Mouse (Mus musculus) cerebellum, adult 11 months (tissue): ENCODE data around the gene Dnah2.

Source experiments
- DNase-seq: peaks from one replicate; pipeline ENCODE4 v3.0.0; 2022

Dnah2 gene

DNA sequence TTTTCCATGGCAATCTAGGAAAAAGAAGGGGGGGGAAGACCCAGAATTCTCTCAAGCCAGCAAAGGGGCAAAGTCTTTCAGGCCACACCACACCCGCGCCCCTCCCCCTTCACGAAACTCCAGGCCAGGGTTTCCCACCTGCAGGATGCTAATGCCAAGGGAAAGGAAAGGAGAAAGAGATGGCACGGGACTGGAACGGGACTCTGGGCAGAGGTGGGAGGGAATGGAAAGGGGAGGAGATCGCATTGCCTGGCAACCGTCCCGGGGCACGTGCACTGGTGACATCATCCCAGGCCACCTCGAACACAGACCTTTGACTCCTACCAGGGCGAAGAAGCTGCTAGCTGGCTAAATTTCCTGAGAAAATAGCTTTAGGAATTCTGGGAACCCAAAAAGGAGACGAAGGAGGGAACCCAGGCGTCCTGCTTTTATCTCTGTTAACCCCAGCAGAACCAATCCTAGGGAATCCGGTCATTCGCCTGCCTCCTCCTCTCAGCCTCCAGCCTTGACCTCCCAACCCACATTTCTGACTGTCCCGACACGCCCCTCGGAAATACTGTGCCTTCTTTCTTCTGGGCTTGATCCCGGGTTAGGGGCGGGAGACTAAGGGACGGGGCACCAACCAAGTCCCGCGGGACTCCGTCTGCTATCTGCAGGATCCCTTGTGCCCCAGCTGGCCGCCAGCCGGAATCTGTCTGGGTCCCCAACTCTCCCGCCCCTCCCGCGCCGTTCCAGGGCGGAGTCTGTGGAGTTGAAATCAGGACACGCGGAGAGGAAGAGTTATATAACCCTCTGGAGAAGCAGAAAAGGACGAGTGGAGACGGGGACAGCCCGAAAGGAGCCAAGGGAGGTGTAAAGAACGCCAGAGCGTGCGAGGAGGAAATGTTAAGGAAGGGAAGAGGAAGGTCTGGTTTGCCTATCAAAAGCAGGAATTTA lies 131.2 kb downstream of the Dnah2 start:
- peak; percentile 96 for DNase-seq

DNA sequence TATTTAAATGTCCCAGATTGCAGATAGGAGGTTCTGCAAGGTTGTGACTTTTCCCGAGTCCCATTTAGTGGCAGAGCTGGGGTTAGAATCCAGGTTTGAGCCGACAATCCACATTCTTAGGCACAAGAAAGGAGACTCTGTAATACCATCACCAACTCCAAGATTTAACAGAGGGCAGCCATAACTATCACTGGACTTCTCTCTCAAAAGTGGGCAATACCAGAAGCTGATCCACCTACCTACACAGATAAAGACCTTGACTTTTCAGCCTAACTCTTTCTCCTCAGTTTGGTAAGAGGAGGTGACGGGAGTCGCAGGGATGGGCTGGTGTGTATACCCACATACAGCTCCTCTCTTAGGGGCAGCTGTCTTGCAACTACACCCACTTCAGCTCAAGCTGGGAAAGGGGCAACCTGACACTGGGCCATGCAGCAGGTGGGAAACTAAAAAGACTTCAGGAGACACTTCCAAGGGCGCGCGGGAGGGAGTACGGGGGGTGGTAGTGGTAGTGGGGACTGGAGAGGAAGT lies 131.9 kb downstream of the Dnah2 start:
- no peak for DNase-seq

DNA sequence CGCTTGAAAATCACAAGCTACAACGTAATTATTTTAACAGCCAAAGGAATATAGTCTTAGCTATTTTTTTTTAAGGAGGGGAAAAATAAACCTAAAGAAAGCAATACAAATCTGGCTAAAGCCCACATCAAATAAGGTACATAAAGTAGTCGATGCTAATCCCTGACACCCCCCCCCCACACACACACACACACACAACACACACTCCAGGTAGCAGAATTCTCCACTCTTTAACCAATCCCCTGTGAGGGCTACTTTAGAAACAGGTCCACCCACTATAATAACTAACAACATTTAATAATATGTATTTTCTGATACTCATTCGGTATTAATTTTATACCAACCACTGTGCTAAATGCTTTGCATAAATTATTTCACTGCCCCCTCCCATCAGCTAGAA lies 132.4 kb downstream of the Dnah2 start:
- no peak for DNase-seq

DNA sequence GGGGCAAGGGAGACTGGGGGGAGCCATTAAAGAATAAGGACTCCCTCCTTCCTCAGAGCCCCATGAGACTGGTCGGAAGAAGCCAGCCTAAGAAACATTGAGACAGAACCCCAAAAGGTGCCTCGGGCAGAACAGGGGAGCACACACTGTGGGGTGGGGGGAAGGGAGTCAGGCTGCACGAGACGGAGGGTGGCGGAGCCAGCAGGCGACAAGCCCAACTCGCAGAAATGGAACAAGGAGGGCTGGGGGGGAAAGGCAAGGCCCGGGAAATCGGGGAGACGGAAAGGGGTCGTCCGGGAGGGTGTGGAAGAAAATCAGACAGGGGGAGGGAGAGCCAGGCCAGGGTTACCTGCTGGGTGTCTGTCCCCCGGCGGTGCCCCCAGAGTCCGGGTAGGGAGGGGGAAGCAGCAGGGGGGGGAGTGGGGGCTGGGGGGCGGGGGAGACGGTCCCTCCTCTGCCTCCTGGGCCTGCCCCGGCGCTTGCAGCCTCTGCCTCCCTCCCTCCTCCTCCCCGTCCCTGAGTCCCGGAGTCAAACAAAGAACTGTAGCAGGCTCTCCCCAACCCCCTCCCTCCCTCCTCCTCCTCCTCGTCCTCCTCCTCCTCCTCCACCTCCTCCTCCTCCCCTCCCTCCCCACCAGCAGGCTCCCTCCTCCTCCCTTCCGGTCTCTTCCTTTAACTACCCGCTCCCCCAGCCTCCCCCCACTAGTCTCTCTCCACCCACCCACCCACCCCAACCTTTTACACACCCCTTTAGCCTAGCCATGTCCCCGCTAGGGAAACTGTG lies 133.1 kb downstream of the Dnah2 start:
- DNase-seq, result peak; percentile 67

DNA sequence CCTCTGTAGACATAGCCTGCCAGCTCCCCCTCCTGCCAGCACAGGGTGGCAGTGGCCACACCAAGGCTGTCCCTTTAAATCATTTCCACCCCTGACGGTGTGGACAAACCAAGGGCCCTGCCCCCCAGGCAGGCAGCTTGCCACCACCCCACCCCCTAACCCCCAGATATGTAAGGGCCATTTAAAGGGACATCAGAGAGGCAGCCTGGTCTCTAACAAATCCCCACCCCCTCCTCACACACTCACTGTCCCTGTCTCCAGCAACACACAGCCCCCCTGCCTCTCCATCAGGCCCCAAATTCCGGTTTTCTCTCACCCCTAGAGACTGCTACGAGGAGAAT lies 133.6 kb downstream of the Dnah2 start:
- peak; percentile 76 for DNase-seq

DNA sequence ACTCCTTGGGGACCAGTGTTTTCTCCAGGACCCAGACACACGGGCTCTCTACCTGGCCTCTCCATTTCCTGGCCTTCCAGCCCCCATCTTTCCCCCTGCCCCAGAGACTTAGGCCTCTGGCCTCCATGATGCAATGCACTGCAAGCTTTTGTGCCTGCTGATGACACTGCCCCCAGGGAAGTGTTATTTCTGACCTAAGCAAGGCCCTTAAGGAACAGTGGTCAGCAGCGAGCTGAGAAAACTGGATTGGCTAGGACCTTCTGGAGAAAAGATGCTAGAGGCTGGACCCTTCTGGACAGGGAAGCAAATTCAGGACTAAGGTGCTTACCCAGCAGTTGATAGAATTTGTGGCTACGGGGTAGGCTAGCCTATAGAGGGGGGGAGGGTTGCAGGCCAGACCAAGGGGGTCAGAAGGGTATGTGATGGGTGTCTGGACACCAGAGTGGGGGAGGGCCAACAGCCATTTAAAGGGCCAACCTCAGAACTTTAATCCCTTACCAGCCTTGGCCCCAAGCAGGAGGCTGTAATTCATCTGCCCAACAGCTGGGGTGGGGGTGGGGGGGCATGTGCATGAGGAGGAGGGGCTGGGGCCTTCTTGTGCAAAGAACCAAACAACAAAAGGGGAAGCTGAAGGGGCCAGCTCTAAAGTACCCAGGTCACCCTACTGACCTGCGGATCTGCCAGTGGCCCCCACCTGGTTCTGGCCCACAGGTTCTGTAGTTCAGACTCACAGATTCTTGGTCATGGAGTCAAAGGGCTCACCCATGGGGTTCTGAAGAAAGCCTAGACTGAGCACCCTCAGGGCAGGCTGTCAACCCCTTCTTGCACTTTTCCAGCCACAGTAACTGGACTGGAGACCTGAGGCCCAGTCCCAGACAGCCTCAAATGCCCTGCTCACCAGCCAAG lies 134.2 kb downstream of the Dnah2 start:
- peak; percentile 27 for DNase-seq

DNA sequence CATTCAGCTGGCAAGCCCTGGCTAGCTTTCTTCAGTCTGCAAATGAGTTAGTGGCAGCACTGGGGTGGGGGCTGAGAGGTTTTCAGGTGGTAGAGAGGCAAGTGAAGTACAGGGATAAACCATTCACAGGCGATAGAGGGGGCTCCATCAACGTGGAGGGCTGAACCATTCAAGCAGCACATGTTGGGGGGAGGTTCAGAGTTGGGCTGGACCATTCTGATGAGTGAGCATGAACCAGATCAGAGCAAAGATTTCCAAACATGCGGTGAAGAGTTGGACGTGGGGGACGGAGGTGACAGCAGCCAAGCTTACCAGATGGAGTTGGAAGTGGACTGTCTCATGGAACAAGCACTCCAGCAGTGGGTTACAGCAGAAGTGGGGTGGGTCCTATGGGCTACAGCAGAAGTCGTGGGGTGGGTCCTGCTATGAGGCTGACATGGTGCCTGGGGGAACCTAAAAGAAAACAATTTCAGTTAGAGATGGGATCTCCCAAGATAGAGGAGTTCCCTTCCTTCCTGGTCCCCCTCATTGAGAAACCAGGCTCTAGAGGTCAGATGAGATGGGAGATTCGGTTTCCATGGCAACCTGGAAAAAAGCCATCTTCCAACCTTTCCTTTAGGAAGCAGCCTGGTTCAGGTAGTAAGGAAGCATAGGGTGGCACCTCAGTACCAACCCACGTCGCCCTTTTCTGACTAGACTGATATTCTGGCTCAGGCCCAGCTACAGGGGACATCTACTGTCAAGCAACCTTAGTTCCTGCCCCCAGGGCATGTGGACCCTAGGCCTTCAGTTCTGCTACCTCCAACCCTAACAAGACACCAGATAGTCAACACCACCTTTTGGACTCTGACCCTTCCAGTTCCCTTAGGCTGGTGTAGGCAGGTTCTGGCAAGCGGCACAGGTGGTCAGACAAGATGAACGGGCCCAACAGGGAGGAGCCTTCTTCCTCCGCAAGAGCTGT lies 135.4 kb downstream of the Dnah2 start, which contains the start of gene Kdm6b:
Gene Kdm6b, minus strand, starts transcription at position 455 of the 961 bp plus-strand sequence.
- peak; percentile 73 for DNase-seq

DNA sequence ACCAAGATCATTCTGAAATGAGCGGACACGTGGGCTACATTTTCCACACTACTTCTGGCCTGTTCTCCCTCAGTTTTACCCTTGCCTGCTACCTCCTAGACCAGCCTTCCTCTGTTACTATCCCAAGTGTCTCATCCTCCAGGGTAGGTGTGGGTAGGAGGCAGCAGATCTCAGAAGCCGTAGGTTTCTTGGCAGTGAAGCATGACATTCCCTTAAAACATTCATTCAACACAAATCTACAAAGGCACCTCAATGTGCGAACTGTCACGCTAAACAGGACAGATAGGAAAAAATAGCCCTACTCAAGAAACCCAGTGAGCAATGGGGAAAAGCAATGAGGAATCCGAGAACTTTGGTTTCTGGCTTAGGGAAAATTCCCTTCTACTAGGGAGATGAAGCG lies 136.4 kb downstream of the Dnah2 start:
- DNase-seq, result no peak

DNA sequence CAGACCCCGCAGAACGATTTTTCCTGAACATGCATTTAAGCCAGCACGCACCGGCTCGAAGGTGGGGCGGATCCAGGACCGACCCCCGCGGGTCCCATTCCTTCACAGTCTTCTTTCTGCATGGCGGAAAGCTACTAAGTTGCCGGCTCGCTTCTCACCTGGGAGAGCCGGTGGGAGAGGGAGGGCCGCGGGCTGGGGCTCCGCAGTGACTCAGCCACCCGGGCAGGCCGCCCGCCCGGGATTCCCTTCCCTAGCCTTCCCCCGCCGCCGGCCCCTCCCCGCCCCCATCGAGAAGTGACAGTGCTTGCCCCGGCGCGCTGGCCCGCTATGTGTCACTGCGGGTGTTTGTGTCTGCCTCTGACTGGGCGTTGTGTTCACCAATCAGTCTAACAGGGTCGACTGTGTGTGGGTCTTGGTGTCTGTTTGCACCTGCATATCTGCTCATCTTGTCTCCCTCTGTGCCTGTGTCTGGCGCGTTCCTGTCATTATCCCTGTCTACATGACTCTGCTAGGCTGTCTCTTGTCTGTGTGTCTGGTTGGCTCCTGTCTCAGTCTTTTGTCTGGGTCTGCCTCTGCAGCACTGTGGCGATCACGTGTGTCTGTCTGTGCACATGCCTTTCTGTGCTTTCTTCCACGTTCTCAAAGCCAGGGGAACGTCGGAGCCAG lies 137.2 kb downstream of the Dnah2 start:
- peak; percentile 61 for DNase-seq

DNA sequence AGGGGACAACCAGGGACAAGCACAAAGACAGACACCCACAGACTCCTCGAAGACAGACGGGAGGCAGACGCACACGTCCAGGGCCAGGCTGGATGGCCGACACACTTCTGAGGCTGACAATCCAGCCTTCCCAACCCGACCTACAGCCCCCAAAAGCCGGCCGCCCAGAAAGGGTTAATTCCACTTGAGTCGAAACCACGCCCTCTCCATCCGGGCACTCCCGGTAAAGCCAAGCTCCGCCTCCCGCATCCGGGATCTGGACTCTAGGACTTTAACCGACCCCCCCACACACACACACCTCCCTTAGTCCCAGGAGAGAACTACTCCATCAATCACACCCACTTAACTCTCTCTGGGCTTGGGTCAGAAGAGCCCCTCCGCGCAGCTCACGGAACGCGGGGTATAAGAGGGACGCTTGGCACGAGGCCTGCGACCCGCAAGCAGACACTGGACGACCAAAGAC lies 137.8 kb downstream of the Dnah2 start:
- peak; percentile 93 for DNase-seq

DNA sequence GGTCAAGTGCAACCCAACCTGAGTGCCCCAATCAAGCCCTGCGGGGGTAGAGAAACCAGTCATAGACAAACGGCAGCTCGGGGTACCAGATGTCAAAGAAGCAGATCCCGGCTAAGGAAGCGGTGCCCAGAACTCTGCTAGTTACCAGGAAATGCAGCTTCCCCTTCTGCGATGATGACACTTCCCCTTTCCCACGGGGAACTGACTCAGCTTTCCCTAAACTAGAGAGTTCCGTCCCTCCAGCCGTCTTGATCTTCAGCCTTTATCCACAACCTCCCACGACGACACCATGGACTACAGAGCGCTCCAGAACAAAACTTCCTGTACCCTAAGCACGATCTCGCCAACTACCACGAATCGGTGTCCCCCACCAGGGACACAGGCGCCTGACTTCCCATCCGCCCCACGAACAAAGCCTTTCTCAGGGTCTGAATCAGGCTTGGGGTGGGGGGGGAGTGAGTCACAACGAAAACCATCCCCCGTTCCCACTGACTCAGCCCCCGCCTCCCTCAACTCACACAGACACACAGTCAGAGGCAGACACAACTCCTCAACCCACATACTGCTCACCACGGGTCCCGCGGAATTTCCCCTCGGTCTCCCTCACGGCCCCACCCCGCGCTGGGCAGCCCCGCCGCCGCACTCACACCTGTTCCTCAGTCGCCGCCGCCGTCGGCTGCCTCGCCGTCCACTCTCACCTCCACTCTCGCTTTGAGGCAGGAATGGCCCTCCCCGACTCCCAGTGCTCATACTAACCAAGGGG lies 138.4 kb downstream of the Dnah2 start:
- DNase-seq, result no peak

DNA sequence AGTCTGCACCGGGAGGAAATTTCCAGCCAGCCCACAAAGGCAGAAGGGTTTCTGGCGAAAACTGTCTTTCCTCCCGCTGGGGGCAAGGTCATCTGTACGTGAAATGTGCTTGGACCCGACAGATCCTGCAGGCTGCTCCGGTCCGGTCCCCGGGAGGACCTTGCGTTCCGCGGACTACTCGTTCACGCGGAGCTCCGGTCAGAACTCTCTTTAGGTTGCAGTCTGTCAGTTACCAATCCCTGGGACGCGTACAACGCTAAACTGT lies 138.9 kb downstream of the Dnah2 start:
- no peak for DNase-seq

DNA sequence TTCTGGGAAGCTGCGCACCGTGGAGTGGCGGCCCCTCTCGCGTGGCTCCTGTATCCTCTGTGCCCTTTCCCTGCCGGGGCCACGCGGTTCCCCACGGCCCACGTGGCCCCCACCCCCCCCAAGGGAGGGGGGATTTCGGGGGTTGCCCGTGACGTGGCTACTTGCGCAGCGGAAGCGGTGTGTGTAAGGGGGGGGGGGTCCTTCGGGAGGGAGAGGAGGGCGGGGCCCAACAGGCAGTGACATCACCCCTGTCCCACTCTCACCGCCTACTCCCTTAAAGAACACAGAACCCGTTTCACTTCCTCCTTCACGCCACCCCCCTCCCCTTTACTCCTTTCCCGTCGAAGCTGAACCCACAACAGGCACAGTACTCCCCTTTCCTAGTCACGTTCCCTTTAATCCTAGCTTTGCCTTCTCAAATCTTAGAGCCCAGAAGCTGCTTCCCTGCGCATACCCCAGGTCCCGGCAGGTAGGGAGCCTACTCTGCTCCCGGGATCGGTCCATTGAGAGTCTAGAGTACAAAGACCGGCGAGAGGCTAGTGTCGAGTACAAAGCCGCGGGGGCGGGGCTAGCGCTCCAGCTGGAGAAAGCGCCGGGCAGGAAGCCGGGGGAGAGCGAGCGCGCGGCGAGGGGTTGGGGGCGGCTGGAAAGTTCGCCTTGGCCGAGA lies 139.4 kb downstream of the Dnah2 start:
- DNase-seq, result peak; percentile 73

DNA sequence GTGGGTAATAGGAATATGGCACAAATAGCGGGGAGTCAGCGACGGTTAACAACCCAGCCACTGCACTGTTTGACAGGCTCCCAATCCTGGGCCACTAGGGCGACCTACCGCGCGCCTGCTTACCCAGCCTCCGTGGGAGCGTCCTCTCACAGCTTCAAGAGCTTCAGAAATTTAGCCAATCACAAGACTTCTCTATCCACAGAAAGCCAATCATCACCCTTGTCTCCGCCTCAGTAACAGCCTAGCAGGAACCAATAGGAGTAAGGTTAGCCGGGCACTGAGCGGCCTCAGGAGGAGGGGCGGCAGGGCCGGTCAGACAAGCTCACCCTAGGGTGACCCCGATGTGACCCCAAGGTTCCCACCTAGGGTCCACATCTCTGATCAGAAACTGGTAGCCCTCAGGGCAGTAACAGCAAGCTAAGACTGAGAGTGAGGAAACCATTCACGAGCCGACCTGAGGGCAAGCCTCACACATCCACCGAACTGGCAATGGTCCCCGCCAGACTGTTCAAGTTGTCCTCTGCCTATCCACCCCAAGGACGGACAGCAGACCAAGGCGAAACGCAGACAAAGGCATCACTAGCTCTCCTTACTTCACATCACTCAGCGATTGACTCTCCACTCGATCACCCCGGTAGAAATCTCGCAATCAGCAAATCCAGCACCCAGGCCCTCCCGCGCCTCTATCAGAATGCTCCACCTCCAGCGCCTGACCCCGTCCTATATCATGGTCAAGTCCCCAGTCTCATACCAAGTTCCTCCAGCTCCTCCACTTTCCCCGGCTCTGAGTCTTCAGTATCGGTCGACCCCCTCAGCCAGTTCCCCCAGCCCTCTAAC lies 140.2 kb downstream of the Dnah2 start:
- peak; percentile 82 for DNase-seq

DNA sequence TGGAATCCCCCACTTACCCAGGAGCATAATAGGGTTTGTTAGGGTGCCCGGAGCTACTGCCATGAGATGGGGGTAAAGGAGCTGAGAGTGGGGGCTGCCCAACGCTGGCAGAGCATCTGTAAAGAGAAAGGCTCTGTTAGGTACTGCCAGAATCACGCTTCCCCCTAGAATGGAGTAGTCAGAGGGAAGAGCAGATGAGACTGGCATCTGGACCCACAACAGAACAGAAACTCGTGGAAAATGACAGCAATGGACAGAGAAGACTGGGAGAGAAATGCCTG lies 141.2 kb downstream of the Dnah2 start:
- no peak for DNase-seq

DNA sequence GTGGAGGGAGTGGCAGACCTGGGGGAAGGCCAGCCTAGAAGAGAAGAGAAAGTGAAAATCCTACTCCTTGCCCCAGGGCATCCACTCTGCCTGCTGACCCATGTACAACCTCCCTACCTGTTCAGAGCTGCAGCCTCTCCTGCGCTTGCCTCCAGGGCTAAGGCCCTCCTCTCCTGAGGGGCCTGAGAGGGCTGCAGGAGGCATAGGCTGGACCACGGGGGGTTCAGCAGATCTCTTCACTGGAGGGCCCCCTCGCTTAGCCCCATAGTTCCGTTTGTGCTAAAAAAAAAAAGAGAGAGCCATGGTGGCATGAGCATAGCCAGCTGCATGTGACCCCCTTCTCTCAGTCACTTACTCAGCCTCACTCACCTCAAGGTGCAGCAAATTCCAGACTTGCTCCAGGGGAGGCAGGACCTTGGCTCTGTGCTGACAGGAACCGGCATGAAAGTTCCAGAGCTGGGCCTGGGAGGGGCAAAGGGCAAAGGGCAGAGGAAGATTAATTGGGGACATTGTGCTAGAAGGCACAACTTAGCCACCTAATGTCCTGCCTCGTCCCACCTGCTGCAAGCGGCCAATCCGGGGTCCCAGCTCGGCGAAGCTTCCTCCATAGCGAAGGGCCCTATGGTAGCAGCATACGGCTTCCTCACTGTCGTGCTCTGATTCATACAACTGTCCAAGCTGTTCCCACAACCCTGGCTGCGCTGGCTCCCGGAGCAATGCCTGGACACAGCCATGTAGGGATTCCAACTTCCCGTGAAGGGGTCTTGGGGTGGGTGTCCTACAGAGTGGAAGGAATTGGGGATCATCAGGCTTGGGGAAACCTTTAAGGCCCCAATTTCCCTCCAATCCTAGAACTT lies 141.8 kb downstream of the Dnah2 start:
- DNase-seq, result peak; percentile 34

DNA sequence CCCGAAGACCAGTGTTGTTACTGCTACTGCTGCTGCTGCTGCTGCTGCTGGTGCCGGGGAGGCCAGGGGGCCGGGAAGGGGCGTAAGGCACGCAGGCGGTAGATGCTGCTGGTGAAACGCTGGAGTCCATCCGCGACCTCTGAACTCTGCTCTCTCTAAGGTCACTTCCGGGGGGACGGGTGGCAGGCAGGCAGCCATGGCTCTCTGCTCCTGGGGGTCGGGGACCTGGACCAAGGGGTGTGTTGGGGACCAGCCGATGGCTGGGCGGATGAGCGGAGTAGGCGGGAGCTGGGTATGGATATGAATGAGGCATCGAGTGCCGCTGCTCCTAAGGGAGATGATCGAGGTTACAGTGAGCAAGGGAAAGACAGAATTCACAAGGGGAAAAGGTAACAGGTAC lies 142.6 kb downstream of the Dnah2 start:
- DNase-seq, result no peak
